Mouse (Mus musculus) layer of hippocampus, adult 18-20 months (tissue): ENCODE measurements at regions not wholly inside any gene's neighbourhood (a gene's known extent, or its start where the extent isn't known, plus 50 kb on each side); places are given as distances from the start of the nearest gene placed in this dataset.
A peak's percentile ranks its signal among the peaks of the same experiment; 100 is the strongest.

ENCODE experiments used
- DNase-seq, 2 experiments: peaks; one replicate each; pipeline ENCODE4 v3.0.0; 2022; ENCODE audit warnings: low spot score in 2 of 2

- peak in 1 of 2 experiments; percentile 21 for DNase-seq
Observed at GRCm38 (mm10) chr15:14418532-14418931, 1245.1 kb upstream of the Cdh6 start.

DNA sequence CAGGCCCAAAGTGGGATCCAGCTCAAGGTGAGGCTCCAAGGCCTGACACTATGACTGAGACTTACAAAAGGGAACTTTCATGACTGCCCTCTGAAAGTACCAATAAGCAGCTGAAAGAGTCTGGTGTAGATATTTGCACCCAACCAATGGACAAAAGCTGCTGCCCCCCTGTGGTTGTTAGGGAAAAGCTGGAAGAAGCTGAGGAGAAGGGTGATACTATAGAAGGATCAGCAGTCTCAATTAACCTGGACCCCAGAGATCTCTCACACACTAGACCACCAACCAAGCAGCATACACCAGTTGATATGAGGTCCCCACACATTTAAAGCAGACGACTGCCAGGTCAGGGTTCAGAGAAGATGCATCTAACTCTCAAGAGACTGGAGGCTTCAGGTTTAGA, 1211.9 kb upstream of the Cdh6 start:
- DNase-seq: peak in 1 of 2 experiments; percentile 5

GRCm38 (mm10) chr15:14378340-14378739, 1204.9 kb upstream of the Cdh6 start:
- no peak for DNase-seq
